Mouse (Mus musculus) cerebellum, adult (tissue): ENCODE data around the gene Nlrx1.

ENCODE experiments used
- ATAC-seq: cut with Nextera tagmentation; 2 replicates; pipeline ENCODE4 v1.9.2; 2017; ENCODE audit warnings: mild to moderate bottlenecking, moderate library complexity, mixed read lengths; ENCODE audit not compliant: insufficient number of reproducible peaks, low FRiP score, low TSS enrichment

Nlrx1 gene

DNA sequence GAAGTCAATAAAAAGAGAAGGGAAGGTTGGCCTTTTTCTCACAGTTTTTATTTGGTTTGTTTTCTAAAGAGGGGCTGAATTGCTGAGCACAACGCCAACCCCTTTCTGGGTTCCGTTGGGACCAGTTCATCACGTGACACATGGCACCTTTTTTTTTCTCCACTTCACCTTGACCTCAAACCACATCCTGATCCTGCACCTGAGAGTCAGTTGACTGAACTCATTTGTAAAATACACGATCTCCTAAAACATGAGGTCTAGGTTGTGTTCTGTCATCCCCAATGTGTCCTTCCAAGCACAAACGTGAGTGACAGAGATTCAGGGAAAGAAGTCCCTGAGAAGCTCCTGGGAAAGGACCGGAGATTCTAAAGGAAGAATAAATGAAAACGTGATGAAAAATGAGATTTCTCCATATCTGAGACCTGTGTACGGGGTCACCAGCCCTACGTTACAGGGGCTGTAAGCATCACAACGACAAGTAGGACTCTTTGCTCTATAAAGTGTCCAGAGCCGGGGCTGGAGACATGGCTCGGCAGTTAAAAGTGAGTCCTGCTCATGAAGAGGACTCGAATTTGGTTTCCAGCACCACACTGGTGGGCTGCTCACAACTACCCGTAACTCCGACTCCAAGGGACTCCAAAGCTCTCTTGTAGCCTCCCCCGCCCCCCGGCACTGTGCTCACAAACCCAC lies 29.8 kb downstream of the Nlrx1 start:
- no peak for ATAC-seq

DNA sequence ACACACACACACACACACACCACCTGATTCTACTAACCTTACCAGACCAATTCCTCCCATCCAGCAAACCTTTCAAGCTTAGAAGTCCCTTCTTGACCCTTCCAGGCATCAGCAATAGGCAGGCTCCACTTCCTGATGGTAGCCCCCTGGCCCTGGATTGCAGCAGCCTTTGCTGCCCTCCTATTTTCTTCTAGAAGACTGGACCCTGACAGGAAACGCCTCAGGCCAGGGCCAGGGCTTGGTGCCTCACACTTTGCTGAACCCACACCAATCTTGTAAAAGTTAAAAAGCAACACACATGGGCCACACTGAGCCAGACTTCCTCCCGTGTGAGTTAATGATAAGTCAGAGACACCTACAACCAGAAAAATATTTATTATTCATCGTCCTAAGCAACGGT lies 31.3 kb downstream of the Nlrx1 start:
- no peak for ATAC-seq

DNA sequence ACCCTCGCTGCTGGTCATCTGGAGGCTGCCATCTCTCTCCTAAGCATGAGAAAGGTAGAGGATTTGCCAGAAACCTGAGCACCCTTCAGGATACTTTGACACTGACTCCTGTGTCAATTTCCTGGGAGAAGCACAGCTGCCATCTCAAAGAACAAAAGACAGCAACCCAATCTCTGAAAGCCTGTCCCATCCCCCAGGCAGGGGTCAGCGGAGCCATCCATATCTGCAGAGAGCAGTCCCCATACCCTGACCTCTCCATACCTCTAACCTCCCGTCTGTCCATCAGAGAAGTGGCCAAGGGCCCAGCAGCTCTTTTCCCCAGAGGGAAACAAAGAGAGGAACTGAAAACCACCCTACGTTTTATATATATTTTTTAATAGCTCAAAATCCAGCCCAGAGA lies 31.8 kb downstream of the Nlrx1 start:
- no peak for ATAC-seq

DNA sequence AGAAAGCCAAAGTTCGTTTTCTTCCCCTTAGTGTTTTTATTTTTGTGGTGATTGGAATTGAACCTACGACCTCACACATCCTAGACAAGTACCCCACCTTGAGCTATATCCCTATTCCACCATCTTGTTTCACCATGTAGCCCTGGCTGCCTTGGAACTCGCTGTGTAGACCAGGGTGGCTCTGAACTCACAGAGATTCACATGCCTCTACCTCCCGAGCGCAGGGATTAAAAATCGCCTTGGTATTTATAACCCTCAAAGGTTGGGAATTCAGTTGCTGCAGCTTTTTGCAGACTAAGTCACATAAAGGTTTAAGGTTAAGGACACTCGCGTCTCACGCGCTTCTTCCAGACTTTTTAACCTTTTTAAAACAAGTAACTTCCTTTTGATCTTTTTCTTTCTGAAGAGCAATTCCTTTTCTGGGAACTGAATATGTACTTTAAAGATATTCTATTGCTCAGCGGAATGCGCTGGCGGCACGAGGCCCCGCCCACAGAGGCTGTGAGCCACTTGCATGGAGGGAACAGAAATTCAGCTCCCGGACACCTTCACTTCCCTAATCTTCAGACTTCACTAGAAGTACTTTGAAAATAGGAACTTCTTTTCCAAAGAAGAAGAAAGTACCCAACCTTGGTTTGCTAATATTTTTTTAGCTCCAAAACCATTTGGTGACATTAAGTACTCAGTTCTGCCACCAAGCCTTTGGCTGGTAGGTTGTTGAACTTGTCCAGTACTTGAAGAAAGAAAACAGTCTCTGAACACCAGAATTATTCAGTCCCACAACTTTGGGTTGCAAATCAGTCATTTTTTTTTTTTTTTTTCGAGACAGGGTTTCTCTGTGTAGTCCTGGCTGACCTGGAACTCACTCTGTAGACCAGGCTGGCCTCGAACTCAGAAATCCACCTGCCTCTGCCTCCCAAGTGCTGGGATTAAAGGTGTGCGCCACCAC lies 33.6 kb downstream of the Nlrx1 start:
- ATAC-seq = 0 out of 2 replicates have a peak, but pooled peaks have one; percentile 9

DNA sequence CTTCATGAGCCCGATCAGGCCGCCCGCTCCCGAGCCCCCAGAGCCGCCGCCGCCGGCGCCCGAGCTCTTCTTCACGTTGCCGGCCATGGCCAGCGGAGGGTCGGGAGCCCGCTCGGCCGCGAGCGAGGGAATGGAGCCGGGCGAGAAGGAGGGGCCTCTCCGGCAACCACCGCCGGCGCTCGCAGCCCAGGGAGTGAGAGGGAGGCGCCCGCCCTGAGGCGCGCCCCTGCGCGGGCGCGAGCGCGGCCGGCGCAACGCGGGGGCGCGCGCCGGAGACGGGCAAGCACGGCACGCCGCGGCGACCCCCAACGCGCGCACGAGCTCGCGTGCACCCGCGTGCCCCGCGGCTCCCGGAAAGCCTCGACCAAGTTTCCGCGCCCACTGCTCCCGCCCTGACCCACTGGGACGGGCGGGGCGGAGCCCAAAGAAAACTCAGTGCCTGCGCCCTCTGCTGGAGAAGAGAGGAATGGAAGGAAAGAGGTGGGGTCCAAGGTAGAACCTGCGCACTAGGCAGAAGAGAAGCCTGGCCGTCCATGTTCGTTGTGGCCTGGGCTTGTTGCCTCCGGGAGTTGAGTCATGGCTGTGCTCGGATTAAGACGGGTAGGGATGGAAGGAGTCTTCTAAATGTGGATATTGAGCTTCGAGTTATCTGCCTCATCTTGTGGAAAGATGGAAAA lies 34.5 kb downstream of the Nlrx1 start, which contains the start of gene Cbl:
TSS of gene Cbl (minus strand) at position 248 of the 677 bp plus-strand sequence.
- ATAC-seq = peak; percentile 87

DNA sequence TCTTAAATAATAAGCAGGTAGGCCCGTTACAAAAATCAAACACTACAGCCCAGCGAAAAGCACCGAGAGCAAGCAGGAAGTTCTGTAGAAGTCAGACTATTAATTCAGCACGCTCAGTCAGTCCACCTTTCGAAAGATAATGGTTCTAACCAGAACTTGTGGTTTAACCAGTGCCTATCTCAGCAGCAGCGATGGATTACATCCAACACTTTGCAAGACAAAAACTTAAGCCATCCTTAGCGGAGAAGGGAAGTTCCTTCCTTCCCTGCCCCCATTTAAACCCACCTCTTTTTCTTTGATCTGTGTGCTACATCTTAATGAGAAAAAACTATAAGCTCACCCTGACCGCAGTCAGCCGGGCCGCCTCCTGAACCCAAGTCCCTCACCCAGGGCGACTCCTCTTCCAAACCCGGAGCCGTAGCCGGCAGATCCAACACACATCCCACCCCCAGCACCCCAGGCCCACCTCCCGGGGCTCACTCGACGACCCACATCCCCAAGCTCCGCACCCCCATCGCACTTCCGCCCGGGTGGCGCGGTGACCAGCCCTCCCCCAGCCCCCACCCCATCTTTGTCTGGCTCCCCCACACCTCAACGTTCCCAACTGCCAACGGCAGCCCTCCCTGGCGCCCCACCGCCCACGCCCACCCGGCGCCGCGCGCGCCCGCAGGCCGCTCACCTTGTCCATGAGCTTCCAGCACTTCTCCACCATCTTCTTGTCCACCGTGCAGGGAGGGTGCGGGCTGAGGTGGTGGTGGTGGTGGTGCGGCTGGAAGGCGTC lies 35.2 kb downstream of the Nlrx1 start:
- peak; percentile 65; the same call in 1 of the 2 replicates for ATAC-seq

DNA sequence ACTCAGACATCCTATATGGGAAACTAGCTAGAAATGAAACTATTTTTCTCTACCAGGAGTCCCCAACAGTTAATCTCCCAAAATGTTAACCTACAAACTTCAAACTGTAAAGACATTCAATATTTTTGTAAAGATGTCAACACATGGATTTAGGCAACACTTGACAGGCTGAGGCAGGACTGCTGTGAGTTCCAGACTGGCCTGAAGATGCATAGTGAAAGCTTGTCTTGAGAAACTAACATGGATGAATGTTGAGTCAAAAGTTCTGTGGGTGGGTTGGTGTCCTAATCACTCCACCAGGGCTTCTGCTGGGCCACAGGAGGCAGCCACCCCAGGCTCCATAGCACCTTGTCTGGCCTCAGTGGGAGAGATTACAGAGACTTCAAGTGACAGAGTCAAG lies 36.8 kb downstream of the Nlrx1 start:
- no peak for ATAC-seq

DNA sequence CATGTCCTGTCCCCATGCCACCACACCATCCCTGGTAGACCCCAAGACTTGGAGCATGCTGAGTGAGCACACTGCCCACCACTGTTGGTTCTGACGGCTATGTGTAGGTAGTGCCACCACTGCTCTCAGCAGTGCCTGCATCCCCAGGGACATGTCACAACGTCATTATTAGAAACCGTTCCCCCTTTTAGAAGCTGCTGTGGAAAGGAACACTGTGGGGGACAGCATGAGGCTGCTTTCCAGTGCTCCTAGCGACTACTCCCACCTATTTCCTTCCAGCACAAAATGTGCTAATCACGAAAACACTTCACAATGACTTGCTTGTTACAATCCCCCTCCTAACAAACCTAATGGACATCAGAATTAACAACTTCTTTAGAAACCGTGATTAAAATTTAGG lies 42.4 kb downstream of the Nlrx1 start:
- no peak for ATAC-seq

DNA sequence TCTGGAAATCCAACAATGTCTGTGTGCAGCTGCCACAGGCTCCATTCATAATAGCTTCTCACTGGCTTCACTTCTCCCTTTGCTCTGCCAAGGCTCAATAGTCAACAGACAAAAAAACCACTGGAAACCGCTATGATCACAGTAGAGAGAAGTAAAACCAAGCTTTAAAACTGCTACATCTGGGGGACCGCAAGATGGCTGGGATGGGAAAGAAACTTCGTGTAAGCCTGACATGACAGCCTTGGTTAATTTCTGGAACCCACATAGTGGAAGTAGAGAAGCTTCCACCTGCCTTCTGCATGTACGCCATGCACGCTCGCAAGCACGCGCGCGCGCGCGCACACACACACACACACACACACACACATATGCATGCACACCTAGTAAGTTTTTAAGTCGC lies 54.9 kb downstream of the Nlrx1 start:
- ATAC-seq = no peak

DNA sequence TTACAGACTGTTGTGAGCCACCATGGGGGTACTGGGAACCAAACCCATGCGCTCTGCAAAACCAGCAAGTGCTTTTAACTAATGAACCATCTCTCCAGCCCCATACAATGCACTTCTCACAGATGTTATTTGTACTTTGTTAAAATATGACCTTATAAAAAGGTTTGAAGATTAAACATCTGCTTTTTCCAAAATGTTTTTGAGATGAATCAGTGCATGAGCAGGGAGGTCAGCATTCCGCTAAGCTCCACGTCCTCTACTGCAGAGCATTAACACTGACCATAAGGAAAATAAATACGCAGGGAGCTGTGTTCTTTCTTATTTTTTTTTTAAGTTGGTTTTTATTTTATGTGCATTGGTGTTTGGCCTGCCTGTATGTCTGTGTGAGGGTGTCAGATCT lies 56.0 kb downstream of the Nlrx1 start:
- ATAC-seq = no peak

DNA sequence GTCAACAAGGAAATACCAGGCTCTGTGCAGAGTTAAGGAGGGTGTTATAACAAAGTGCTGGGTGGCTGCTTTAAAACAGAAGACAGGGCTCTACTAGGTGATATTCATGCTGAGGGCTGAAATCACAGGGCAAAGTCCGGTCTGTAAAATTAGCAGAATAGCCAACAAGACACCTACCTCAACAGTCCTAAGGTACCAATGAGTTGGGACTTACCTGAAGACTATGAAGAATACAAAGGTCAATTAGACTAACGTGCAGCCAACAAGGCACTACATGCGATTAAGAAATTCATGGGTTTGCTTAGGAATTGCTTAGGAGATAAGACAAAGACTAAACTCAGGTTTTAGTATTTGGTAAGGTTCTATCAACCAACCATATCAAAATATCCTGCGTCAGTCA lies 59.0 kb downstream of the Nlrx1 start:
- no peak for ATAC-seq

DNA sequence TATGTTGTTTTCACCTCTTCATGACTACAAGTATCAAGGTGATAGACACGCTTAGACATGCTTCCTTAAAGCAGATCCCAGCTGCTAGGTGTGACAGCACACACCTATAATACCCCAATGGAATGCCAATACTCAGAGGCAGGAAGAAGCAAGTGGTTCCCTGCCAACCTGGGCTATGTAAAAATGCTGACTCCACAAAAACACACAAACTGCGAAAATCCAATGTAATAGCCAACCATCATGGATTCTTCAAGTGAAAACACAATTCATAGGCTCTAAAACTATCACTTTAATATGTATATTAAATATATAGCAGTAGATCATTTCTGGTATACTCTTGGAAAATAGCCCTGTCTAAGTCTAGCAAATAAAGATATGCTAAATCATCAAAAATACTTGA lies 60.6 kb downstream of the Nlrx1 start:
- no peak for ATAC-seq
